Mouse (Mus musculus) heart, postnatal 25 days (tissue): ENCODE measurements around the gene Xylb. TPM values are rescaled to one million over a fixed set of nuclear protein-coding genes. Genes with fewer than 3 reads are reported as not detected.

ENCODE experiments used
- DNase-seq: peaks from one replicate; pipeline ENCODE4 v3.0.0; 2022; ENCODE audit warnings: low spot score
- intact Hi-C: fragments of 180-260 bp; cut with DNase I; formaldehyde crosslinking; loops from one replicate; pipeline ENCODE4 v1.15.1; 2025
- total RNA-seq, 2 experiments: library from RNA; stranded (reverse); gene quantifications; 2 replicates each; pipeline ENCODE4 v1.2.3; 2021

Xylb gene
- total RNA-seq, 2 experiments from 2014 or later, result 0.16 to 0.42 TPM

DNA sequence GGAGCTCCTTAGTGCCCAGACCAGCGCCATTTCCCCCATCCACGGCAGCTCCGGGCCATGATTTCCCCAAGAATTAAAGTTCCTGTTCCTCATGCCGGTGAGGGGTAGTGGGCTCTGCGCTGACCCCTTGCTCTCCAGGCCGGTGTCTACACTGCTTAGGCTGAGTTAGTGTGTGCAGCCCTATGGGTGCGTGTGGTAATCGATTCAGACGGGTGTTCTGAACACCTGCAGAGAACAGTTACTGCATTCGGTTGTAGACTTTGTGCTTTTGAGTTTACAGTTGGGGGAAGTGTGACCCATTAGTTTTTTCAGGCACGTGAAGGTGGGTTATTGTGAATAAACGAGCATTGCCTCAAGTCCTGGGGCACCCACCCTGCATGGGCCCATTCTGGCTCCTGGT lies 80.9 kb downstream of the Xylb start:
- intact Hi-C loops, result no loop called here
- DNase-seq, result no peak

DNA sequence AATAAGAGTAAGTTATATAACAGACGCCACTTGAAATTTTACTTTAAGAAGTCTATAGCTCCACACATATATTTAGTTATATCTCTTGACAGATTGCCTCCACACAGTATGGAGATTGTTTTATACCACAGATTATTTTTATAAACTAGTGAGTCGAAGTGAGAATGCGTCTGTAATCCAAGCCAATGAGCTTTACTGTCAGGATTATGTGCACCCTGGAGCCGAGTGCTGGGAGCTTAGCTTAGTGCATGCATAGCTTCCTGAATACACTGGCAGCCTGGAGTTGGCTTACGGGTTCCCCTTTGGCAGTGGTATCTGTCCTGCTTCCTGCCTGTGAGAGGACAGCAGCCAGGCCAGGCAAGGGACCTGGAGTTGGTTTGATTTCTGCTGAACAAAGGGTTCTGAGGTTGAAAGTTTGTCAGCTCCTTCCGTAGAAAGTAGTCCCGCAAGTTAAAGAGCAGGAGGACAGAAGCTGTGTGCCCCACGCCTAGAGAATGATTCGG lies 81.4 kb downstream of the Xylb start:
- intact Hi-C loops, result no loop called here
- DNase-seq, result no peak

Other genes starting within 250 kb of the Xylb start
- 1 to 10 TPM; 1.7 to 1.8 TPM for gene Acaa1b, start 200.3 kb upstream of the Xylb start, total RNA-seq
- gene Gm47289, start 198.2 kb upstream of the Xylb start, total RNA-seq, result not detected
- not detected for gene Slc22a13, start 148.3 kb upstream of the Xylb start, total RNA-seq
- 10 to 100 TPM; 43.8 to 44.2 TPM for gene Oxsr1, start 35.0 kb upstream of the Xylb start, total RNA-seq
- gene Acaa1a, start 17.7 kb upstream of the Xylb start, total RNA-seq, result 10 to 100 TPM; 83.0 to 88.6 TPM
- 10 to 100 TPM; 12.2 to 14.3 TPM for gene Myd88, start 16.0 kb upstream of the Xylb start, total RNA-seq
- under 1 TPM in 1 of 2 experiments, not detected in 1; 0.17 TPM for gene Slc22a14, start 8.2 kb downstream of the Xylb start, total RNA-seq
- 1 to 10 TPM; 5.8 to 6.5 TPM for gene Acvr2b, start 44.7 kb downstream of the Xylb start, total RNA-seq
- 1 to 10 TPM; 2.4 to 2.5 TPM for gene Exog, start 87.6 kb downstream of the Xylb start, total RNA-seq
- 100 to 1,000 TPM; 141 to 144 TPM for gene Scn5a, start 221.6 kb downstream of the Xylb start, total RNA-seq